Mouse (Mus musculus) hindbrain, embryonic 14.5 days (tissue): ENCODE data around the gene Vax1. TPM values are rescaled to one million over a fixed set of nuclear protein-coding genes. Genes with fewer than 3 reads are reported as not detected.

Experiments used
- ATAC-seq: fragments of 200-750 bp; cut with Nextera tagmentation; 2 replicates; pipeline ENCODE4 v1.8.0; 2017; ENCODE audit warnings: moderate number of reproducible peaks, mild to moderate bottlenecking, moderate TSS enrichment, moderate library complexity; ENCODE audit not compliant: low FRiP score
- DNase-seq: peaks from one replicate; pipeline ENCODE4 v3.0.0-alpha.2; 2015; ENCODE audit warnings: low spot score
- H3K27ac ChIP-seq: fragments of 300-500 bp; sonication (generic); 2 replicates; pipeline ENCODE4 v1.5.1; 2014; ENCODE audit warnings: mild to moderate bottlenecking, moderate library complexity
- H3K27me3 ChIP-seq: fragments of 300-500 bp; sonication (generic); 2 replicates; pipeline ENCODE4 v1.6.1; 2014; ENCODE audit warnings: mild to moderate bottlenecking, low read length, mixed read lengths; ENCODE audit not compliant: control insufficient read depth, insufficient read depth
- H3K36me3 ChIP-seq: fragments of 300-500 bp; sonication (generic); replicated peaks from 2 replicates; pipeline ENCODE4 v1.6.1; 2014; ENCODE audit not compliant: control insufficient read depth, insufficient read depth
- H3K4me1 ChIP-seq: fragments of 300-500 bp; sonication (generic); replicated peaks from 2 replicates; pipeline ENCODE4 v1.6.1; 2014; ENCODE audit warnings: antibody characterized with exemption, low read length, mixed read lengths; ENCODE audit not compliant: control insufficient read depth, insufficient read depth
- H3K4me2 ChIP-seq: fragments of 300-500 bp; sonication (generic); replicated peaks from 2 replicates; pipeline ENCODE4 v1.6.1; 2014; ENCODE audit warnings: mild to moderate bottlenecking, moderate library complexity
- H3K4me3 ChIP-seq: fragments of 300-500 bp; sonication (generic); replicated peaks from 2 replicates; pipeline ENCODE4 v1.5.1; 2014; ENCODE audit warnings: mild to moderate bottlenecking, low read length
- H3K9ac ChIP-seq: fragments of 300-500 bp; sonication (generic); 2 replicates; pipeline ENCODE4 v1.6.1; 2014
- H3K9me3 ChIP-seq: fragments of 300-500 bp; sonication (generic); 2 replicates; pipeline ENCODE4 v1.6.1; 2016; ENCODE audit warnings: low read length; ENCODE audit not compliant: control insufficient read depth
- WGBS: fragments of 180-500 bp; shearing (Covaris S2); extraction: QIAGEN DNeasy Blood & Tissue Kit; methylation state at CpG from one replicate; pipeline ENCODE4 v1.1.7; 2014; 5-methylcytosine and 5-hydroxymethylcytosine counted together
- polyA plus RNA-seq: library from polyadenylated mRNA; unstranded; fragments of >200 nt; fragmentation: Nextera tagmentation; extraction: Ambion mirVana; gene quantifications from 2 replicates; pipeline ENCODE4 v1.2.1, GENCODE M21; 2014

Gene Vax1
- polyA plus RNA-seq, 1 experiment from 2014 or later, result not detected

DNA sequence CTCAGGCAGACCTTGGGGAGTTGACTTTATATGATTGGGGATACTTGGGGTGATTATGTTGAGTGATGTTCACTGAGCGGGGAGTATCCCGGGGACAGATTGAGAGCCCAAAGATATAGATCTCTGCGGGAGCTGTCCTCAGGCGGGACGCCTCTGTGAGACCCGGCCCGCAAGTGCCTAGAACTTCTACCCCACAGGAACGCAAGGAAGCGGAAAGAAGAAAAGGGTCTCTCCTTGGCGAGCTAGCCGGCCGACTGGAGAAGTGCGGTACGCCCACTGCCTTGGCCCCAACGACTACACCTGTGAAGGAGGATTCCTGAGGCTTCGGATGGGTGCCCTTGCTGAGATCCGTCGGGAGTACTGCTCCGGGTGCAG, 2.0 kb upstream of the Vax1 start:
- no peaks in the 10 kb centered on the region for H3K9me3 ChIP-seq
- no peak for DNase-seq
- H3K27me3 ChIP-seq, result peaks cover 99% of the 10 kb centered on the region
- ATAC-seq, result no peak
- no peaks in the 10 kb centered on the region for H3K36me3 ChIP-seq
- H3K4me1 ChIP-seq, result no peaks in the 10 kb centered on the region; the same call in 1 of the 2 replicates
- no peak overlapping the region for H3K9ac ChIP-seq
- no peak overlapping the region for H3K4me2 ChIP-seq
- no peak overlapping the region for H3K4me3 ChIP-seq
- H3K27ac ChIP-seq, result no peak overlapping the region
- under 1% methylated on average over 19 of the region's 19 CpGs for WGBS

DNA sequence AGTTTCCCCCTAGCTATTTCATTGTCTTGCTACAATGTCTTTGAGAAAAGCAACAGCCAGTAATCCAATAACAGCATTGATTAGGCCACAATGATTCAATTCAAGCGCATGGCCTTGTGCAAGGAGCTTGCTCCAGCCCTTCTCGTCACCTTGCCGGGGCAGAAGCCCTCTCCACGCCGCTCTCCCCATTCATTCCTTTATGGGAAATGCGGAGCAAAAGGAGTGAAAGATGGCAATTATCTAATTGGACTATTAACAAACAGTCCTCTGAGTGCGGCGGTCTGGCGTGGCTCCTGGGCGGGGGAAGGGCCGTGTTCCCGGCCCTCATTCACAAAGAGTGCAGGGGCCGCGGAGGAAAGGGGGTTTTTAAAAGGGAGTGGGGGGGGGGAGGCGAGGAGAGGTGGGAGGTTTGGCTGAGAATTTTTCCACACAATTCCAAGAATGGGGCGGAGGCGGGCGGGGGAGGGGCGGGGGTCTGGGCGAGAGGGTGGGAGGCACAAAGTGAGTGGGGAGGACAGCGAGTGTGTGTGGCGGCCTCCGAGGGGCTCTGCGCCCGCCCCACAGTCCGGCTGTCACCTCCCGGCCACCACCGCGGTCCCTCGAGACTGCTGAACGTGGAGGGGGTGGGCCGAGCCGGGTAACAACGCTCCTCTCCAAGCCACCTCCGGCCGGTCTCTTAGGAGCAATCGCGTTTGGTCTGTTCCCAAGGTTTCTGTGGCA, 1.5 kb upstream of the Vax1 start:
- H3K36me3 ChIP-seq, result no peaks in the 10 kb centered on the region
- WGBS, result under 1% methylated on average over 35 of the region's 38 CpGs
- H3K9me3 ChIP-seq, result no peaks in the 10 kb centered on the region
- no peak for DNase-seq
- H3K27me3 ChIP-seq, result peaks cover 98% of the 10 kb centered on the region
- no peak for ATAC-seq
- no peak overlapping the region for H3K9ac ChIP-seq
- no peak overlapping the region for H3K27ac ChIP-seq
- H3K4me2 ChIP-seq, result no peak overlapping the region
- H3K4me1 ChIP-seq, result no peaks in the 10 kb centered on the region; the same call in 1 of the 2 replicates
- H3K4me3 ChIP-seq, result no peak overlapping the region

DNA sequence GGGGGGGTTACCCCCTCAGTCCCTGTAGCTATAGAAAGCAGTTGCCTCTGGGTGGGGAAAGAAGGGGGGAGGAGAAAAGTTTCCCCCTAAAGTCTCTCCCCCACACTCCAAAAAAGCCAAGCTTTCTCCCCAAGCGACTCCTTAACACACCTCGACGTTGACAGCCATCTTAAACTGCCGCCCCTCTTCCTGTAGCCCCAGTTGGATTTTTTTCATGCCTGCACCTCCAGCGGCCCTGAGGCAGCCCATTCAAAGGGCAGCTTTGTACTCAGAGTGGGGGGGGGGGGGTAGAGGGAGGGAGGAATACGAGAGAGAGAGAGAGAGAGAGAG, 875 bp upstream of the Vax1 start:
- Histone ChIP-seq H3K4me3 (no peak overlapping the region), H3K4me2 (no peak overlapping the region), H3K4me1 (no peaks in the 10 kb centered on the region; the same call in 1 of the 2 replicates), H3K9ac (no peak overlapping the region), H3K27ac (no peak overlapping the region), H3K27me3 (peaks cover 97% of the 10 kb centered on the region), H3K36me3 (no peaks in the 10 kb centered on the region), H3K9me3 (no peaks in the 10 kb centered on the region)
- DNase-seq (no peak), ATAC-seq (no peak)
- WGBS, result 0% methylated on average over 5 of the region's 6 CpGs

DNA sequence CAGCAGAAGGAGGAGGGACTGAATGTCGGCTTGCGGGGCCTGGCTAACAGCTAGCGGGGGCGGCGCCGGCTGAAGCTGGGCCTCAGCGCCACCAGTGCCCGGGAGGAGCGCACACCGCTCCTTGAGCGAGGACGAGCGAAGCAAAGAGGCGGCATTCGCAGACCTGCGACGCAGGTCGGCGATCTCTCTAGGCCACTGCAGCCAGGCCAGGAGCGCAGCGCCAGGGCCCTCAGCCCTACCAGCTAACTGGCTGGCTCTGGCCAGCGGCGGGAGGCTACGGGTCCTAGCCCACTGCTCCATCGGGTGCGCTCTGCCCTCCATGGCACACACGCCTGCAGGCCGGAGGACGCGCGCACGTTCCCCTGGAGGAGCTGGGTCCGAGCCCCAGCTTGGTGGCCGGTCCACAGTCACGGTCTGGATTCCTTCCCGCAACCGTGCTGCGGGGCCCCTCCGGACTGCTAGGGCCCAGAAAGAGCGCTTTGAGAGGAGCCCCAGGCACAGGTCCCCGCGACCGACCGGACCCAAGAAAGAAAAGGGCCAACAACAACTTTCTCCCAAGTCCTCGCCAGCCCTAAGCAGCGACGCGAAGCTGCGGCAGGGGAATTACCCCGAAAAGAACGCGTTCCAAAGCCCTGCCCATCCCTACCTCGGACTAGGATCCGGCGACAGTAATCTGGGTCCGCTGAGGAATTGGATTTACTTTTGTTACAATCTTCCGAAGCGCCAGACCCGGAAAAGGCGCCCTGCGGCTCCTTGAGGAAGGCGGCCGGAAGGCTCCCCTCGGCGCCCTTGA, 517 bp downstream of the Vax1 start:
- Histone ChIP-seq H3K36me3 (no peaks in the 10 kb centered on the region), H3K4me3 (peak overlapping the region; percentile 16), H3K4me1 (no peaks in the 10 kb centered on the region; the same call in 1 of the 2 replicates), H3K27me3 (peaks cover 98% of the 10 kb centered on the region), H3K9me3 (no peaks in the 10 kb centered on the region), H3K9ac (no peak overlapping the region), H3K4me2 (peak overlapping the region; percentile 34), H3K27ac (no peak overlapping the region)
- ATAC-seq (0 out of 2 replicates have a peak, but pooled peaks have one; percentile 10), DNase-seq (no peak)
- WGBS, result under 1% methylated on average over 65 of the region's 65 CpGs

DNA sequence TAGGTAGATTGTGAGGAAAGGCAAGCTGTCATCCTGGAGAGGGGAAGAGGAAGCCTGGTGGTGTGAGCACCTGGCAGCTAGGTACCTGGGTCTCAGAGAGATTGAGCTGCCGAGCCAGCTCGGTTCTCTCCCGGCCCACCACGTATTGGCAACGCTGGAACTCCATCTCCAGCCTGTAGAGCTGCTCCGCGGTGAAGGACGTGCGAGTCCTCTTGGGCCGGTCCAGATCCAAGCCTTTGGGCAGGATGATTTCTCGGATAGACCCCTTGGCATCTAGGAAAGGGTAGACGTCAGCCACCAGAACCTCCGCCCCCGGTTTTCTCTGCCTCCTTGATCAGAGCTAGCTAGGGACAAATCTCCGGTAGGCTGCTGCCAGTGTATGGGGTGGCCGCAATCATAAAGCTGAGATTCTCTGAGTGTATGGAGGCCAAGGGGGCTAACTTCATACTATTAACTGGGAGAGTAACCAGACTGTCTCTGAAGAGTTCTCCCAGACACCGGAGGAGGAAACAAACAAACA, 1.4 kb downstream of the Vax1 start:
- Histone ChIP-seq H3K9me3 (no peaks in the 10 kb centered on the region), H3K4me3 (no peak overlapping the region), H3K27ac (no peak overlapping the region), H3K27me3 (peaks cover 98% of the 10 kb centered on the region), H3K36me3 (no peaks in the 10 kb centered on the region), H3K4me2 (no peak overlapping the region), H3K4me1 (no peaks in the 10 kb centered on the region; the same call in 1 of the 2 replicates), H3K9ac (no peak overlapping the region)
- 3% methylated on average over 17 of the region's 17 CpGs for WGBS
- no peak for DNase-seq
- ATAC-seq, result no peak

DNA sequence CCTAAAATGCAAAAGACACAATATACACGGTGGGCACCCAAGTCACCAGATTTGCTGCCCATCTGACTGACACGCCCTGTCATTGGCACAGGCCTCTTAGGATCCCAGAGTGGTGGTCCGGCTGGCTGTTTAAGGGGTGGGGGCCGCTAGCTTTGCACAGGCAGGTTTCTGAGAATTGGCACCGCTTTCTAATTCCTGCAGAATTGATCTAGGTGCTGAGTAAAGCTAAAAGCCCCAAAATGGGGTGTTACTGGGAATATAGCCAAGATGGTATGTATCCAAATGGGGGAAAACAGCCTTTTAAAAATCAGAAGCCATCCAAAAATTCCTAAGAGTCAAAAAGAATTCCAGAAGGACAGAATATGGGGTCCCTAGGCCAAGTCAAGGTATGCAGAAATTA, 2.0 kb downstream of the Vax1 start:
- Histone ChIP-seq H3K36me3 (no peaks in the 10 kb centered on the region), H3K27ac (no peak overlapping the region), H3K9me3 (no peaks in the 10 kb centered on the region), H3K4me2 (no peak overlapping the region), H3K4me3 (no peak overlapping the region), H3K9ac (no peak overlapping the region), H3K4me1 (no peaks in the 10 kb centered on the region; the same call in 1 of the 2 replicates), H3K27me3 (peaks cover 98% of the 10 kb centered on the region)
- 14% methylated on average over 5 of the region's 5 CpGs for WGBS
- DNase-seq, result no peak
- no peak for ATAC-seq

DNA sequence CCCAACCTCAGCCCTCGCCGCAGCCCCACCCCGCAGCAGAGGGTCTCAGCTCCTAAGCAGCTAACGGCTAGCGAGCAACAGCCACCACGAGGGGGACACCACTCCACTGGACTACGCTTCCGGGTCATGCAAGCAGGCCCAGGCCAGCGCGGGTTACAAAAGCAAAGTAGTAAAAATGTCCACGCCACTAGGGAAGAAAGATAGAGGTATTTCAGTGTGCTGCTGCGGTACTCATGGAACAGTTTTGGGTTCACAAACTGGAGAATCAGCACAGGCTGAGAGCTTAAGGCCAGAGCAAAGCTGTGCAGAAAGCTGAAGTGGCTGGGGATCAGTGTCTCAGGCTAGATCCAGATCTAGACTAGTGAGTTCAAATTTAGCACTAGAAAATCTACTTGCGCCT, 3.0 kb downstream of the Vax1 start:
- H3K36me3 ChIP-seq, result no peaks in the 10 kb centered on the region
- DNase-seq (no peak), ATAC-seq (no peak)
- peak overlapping the region; percentile 52 for H3K4me2 ChIP-seq
- H3K27me3 ChIP-seq, result peaks cover 98% of the 10 kb centered on the region
- H3K4me1 ChIP-seq, result no peaks in the 10 kb centered on the region; the same call in 1 of the 2 replicates
- no peak overlapping the region for H3K27ac ChIP-seq
- no peak overlapping the region for H3K9ac ChIP-seq
- WGBS, result 1% methylated on average over 13 of the region's 13 CpGs
- peak overlapping the region; percentile 20 for H3K4me3 ChIP-seq
- no peaks in the 10 kb centered on the region for H3K9me3 ChIP-seq

DNA sequence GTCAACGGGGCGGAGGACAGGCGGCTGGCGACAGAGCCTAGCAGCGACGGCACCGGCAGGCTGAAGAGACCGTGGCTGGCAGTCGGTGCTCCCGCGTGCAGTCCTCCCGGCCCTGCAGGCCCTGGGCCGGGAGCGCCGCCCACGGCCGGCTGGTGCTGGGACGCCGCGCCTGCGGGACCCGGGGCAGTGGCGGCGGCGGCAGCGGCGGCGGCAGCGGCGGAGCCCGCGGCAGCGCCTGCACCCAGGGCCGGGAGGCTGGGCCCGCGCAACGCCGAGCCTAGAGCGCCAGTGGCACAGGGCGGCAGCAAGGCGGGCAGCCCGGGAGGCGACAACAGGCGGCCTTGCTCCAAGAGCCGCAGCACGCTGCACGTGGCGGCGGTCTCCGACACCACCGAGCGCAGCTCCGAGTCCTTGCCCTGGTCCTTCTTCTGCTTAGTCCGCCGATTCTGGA, 3.5 kb downstream of the Vax1 start:
- H3K4me1 ChIP-seq, result no peaks in the 10 kb centered on the region; the same call in 1 of the 2 replicates
- under 1% methylated on average over 52 of the region's 55 CpGs for WGBS
- peak; percentile 34; the same call in 1 of the 2 replicates for ATAC-seq
- no peak overlapping the region for H3K27ac ChIP-seq
- H3K4me3 ChIP-seq, result peak overlapping the region; percentile 20
- peak overlapping the region; percentile 52 for H3K4me2 ChIP-seq
- H3K9ac ChIP-seq, result no peak overlapping the region
- no peak for DNase-seq
- no peaks in the 10 kb centered on the region for H3K9me3 ChIP-seq
- no peaks in the 10 kb centered on the region for H3K36me3 ChIP-seq
- peaks cover 98% of the 10 kb centered on the region for H3K27me3 ChIP-seq

DNA sequence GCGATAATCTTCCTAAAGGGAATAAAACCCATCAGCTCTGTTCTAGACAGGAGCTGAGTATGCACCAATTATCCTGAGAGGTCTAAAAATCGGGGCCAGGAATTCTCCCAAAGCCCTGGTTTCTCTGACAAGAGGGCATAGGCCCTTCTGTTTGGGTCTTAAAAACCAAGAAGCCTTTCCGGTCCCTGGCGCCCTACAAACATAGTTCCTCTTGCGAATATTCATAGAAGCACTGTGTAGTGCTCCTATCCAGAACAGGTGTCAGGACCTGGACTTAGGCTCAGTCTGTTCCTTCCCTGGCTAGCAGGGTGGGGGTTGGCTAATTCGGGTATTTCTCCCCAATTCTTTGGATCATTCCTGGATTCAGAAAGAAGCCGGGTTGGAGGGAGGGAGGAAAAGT, 4.3 kb downstream of the Vax1 start:
- Histone ChIP-seq H3K4me2 (no peak overlapping the region), H3K27ac (no peak overlapping the region), H3K9me3 (no peaks in the 10 kb centered on the region), H3K9ac (no peak overlapping the region), H3K36me3 (no peaks in the 10 kb centered on the region), H3K27me3 (peaks cover 98% of the 10 kb centered on the region), H3K4me1 (no peaks in the 10 kb centered on the region; the same call in 1 of the 2 replicates), H3K4me3 (no peak overlapping the region)
- WGBS, result 5% methylated on average over 7 of the region's 7 CpGs
- no peak for DNase-seq
- ATAC-seq, result no peak
